Mouse (Mus musculus): ENCODE data around the gene Slc2a4. TPM values are rescaled to one million over a fixed set of nuclear protein-coding genes. Genes with fewer than 3 reads are reported as not detected.

Slc2a4 gene
- polyA plus RNA-seq, 1 experiment from 2014 or later = 7.9 TPM

- DNase-seq (ENCODE audit: low spot score) (no peak), ATAC-seq (ENCODE audit: low FRiP score) (no peak)
- Histone ChIP-seq H3K4me2 (replicated peaks; ENCODE audit: low read depth, low read length) (no peak overlapping the region), H3K36me3 (ENCODE audit: control insufficient read depth, insufficient read depth, low read length) (peaks cover 36% of the 10 kb centered on the region), H3K9me3 (ENCODE audit: control insufficient read depth, low read length) (no peaks in the 10 kb centered on the region), H3K4me1 (replicated peaks; ENCODE audit: control insufficient read depth, insufficient read depth, low read length) (peaks cover 10% of the 10 kb centered on the region; the same call in 1 of the 2 replicates), H3K27me3 (ENCODE audit: control insufficient read depth, insufficient read depth, low read length) (no peaks in the 10 kb centered on the region), H3K9ac (ENCODE audit: low read depth, low read length) (no peak overlapping the region), H3K4me3 (ENCODE audit: low read depth, low read length) (no peak overlapping the region), H3K27ac (ENCODE audit: low read depth, low read length) (no peak overlapping the region)
- WGBS = 95% methylated on average over 8 of the region's 8 CpGs
Observed at GRCm38 (mm10) chr11:69910177-69910576, 37.8 kb downstream of the Slc2a4 start.

DNA sequence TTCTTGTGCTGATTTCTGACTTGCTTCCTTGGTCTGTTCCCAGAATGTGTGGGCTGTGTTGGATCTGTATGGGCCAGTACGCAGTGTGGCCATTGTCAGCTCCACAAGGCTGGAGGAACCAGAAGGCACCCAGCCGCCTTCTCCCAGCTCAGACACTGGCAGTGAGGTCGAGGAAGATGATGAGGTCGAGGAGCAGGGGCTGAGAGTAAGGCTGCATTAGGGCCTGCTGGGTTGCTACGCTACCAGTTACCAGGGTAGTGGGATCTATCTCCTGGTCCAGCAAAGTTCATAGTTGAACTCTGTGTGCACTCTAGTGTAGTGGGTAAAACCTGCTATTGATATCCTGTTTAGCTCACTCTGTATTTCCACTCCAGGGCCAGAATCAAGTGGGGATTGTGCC, 38.8 kb downstream of the Slc2a4 start:
- Histone ChIP-seq H3K9ac (ENCODE audit: low read depth, low read length) (no peak overlapping the region), H3K4me1 (replicated peaks; ENCODE audit: control insufficient read depth, insufficient read depth, low read length) (0 out of 2 replicates have a peak, but pooled peaks cover 3% of the 10 kb centered on the region), H3K27ac (ENCODE audit: low read depth, low read length) (no peak overlapping the region), H3K36me3 (ENCODE audit: control insufficient read depth, insufficient read depth, low read length) (peaks cover 40% of the 10 kb centered on the region), H3K4me3 (ENCODE audit: low read depth, low read length) (no peak overlapping the region), H3K4me2 (replicated peaks; ENCODE audit: low read depth, low read length) (no peak overlapping the region), H3K27me3 (ENCODE audit: control insufficient read depth, insufficient read depth, low read length) (no peaks in the 10 kb centered on the region), H3K9me3 (ENCODE audit: control insufficient read depth, low read length) (no peaks in the 10 kb centered on the region)
- DNase-seq (ENCODE audit: low spot score) (no peak), ATAC-seq (ENCODE audit: low FRiP score) (no peak)
- WGBS = 86% methylated on average over 5 of the region's 5 CpGs

DNA sequence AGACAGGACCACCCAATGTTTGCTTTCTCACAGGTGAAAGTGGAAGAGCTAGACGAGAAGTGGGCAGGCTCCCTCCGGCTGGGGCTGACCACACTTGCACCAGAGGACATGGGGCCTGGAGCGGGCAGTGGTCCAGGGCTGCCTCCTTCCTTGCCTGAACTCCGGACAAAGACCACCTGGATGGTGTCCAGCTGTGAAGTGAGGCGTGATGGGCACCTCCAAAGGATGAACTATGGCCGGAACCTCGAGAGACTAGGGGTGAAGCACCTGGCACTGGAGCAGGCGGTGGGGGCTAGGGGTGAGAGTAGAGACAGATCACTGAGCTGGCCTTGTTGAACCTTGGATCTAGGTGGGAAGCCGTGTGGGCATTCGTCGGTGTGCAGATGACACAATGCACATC, 39.3 kb downstream of the Slc2a4 start:
- ATAC-seq (ENCODE audit: low FRiP score) (no peak), DNase-seq (ENCODE audit: low spot score) (no peak)
- no peak overlapping the region for H3K4me2 ChIP-seq (replicated peaks; ENCODE audit: low read depth, low read length)
- H3K9ac ChIP-seq (ENCODE audit: low read depth, low read length) = no peak overlapping the region
- WGBS = 96% methylated on average over 11 of the region's 11 CpGs
- no peak overlapping the region for H3K4me3 ChIP-seq (ENCODE audit: low read depth, low read length)
- peaks cover 40% of the 10 kb centered on the region for H3K36me3 ChIP-seq (ENCODE audit: control insufficient read depth, insufficient read depth, low read length)
- H3K27me3 ChIP-seq (ENCODE audit: control insufficient read depth, insufficient read depth, low read length) = no peaks in the 10 kb centered on the region
- H3K4me1 ChIP-seq (replicated peaks; ENCODE audit: control insufficient read depth, insufficient read depth, low read length) = 0 out of 2 replicates have a peak, but pooled peaks cover 3% of the 10 kb centered on the region
- H3K27ac ChIP-seq (ENCODE audit: low read depth, low read length) = no peak overlapping the region
- H3K9me3 ChIP-seq (ENCODE audit: control insufficient read depth, low read length) = no peaks in the 10 kb centered on the region

DNA sequence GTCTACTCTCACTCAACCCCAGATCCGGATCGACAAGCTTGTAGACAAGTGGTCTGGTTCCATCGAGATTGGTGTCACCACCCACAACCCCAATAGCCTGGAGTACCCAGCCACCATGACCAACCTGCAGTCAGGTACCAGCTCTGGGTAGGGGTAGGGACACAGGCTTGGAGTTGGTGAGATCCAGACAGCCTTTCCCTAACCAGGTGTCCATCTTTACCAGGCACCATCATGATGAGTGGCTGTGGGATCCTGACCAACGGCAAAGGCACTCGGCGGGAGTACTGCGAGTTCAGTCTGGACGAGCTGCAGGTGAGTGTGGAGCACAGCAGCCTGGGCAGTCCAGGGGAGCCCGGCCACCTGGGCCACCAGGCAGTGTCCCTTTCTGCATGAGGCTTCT, 43.7 kb downstream of the Slc2a4 start:
- no peak for DNase-seq (ENCODE audit: low spot score)
- Histone ChIP-seq H3K27ac (ENCODE audit: low read depth, low read length) (no peak overlapping the region), H3K9ac (ENCODE audit: low read depth, low read length) (no peak overlapping the region), H3K27me3 (ENCODE audit: control insufficient read depth, insufficient read depth, low read length) (no peaks in the 10 kb centered on the region), H3K36me3 (ENCODE audit: control insufficient read depth, insufficient read depth, low read length) (peaks cover 24% of the 10 kb centered on the region), H3K9me3 (ENCODE audit: control insufficient read depth, low read length) (no peaks in the 10 kb centered on the region), H3K4me2 (replicated peaks; ENCODE audit: low read depth, low read length) (no peak overlapping the region), H3K4me3 (ENCODE audit: low read depth, low read length) (no peak overlapping the region), H3K4me1 (replicated peaks; ENCODE audit: control insufficient read depth, insufficient read depth, low read length) (peaks cover 12% of the 10 kb centered on the region)
- WGBS = 91% methylated on average over 9 of the region's 9 CpGs
- no peak for ATAC-seq (ENCODE audit: low FRiP score)

- no peaks in the 10 kb centered on the region for H3K27me3 ChIP-seq (ENCODE audit: control insufficient read depth, insufficient read depth, low read length)
- WGBS = 91% methylated on average over 12 of the region's 13 CpGs
- no peak overlapping the region for H3K27ac ChIP-seq (ENCODE audit: low read depth, low read length)
- ATAC-seq (ENCODE audit: low FRiP score) (no peak), DNase-seq (ENCODE audit: low spot score) (no peak)
- H3K9ac ChIP-seq (ENCODE audit: low read depth, low read length) = no peak overlapping the region
- H3K4me3 ChIP-seq (ENCODE audit: low read depth, low read length) = peak overlapping the region; percentile 92
- H3K36me3 ChIP-seq (ENCODE audit: control insufficient read depth, insufficient read depth, low read length) = peaks cover 21% of the 10 kb centered on the region
- H3K4me1 ChIP-seq (replicated peaks; ENCODE audit: control insufficient read depth, insufficient read depth, low read length) = peaks cover 14% of the 10 kb centered on the region
- H3K9me3 ChIP-seq (ENCODE audit: control insufficient read depth, low read length) = no peaks in the 10 kb centered on the region
- peak overlapping the region; percentile 97 for H3K4me2 ChIP-seq (replicated peaks; ENCODE audit: low read depth, low read length)
Observed at GRCm38 (mm10) chr11:69902972-69903371, 45.0 kb downstream of the Slc2a4 start.

- peak overlapping the region; percentile 92 for H3K4me3 ChIP-seq (ENCODE audit: low read depth, low read length)
- H3K4me1 ChIP-seq (replicated peaks; ENCODE audit: control insufficient read depth, insufficient read depth, low read length) = peaks cover 14% of the 10 kb centered on the region
- H3K4me2 ChIP-seq (replicated peaks; ENCODE audit: low read depth, low read length) = peak overlapping the region; percentile 97
- peaks cover 17% of the 10 kb centered on the region for H3K36me3 ChIP-seq (ENCODE audit: control insufficient read depth, insufficient read depth, low read length)
- H3K9ac ChIP-seq (ENCODE audit: low read depth, low read length) = peak overlapping the region; percentile 96
- ATAC-seq (ENCODE audit: low FRiP score) = peak; percentile 34; the same call in 1 of the 2 replicates
- no peak for DNase-seq (ENCODE audit: low spot score)
- 0% methylated on average over 34 of the region's 39 CpGs for WGBS
- H3K9me3 ChIP-seq (ENCODE audit: control insufficient read depth, low read length) = no peaks in the 10 kb centered on the region
- H3K27ac ChIP-seq (ENCODE audit: low read depth, low read length) = peak overlapping the region; percentile 96
- no peaks in the 10 kb centered on the region for H3K27me3 ChIP-seq (ENCODE audit: control insufficient read depth, insufficient read depth, low read length)
Observed at GRCm38 (mm10) chr11:69901993-69902392, 46.0 kb downstream of the Slc2a4 start.

- no peaks in the 10 kb centered on the region for H3K27me3 ChIP-seq (ENCODE audit: control insufficient read depth, insufficient read depth, low read length)
- peak overlapping the region; percentile 96 for H3K27ac ChIP-seq (ENCODE audit: low read depth, low read length)
- peaks cover 14% of the 10 kb centered on the region for H3K4me1 ChIP-seq (replicated peaks; ENCODE audit: control insufficient read depth, insufficient read depth, low read length)
- 0% methylated on average over 42 of the region's 42 CpGs for WGBS
- peak overlapping the region; percentile 92 for H3K4me3 ChIP-seq (ENCODE audit: low read depth, low read length)
- DNase-seq (ENCODE audit: low spot score) = peak; percentile 96
- H3K9ac ChIP-seq (ENCODE audit: low read depth, low read length) = peak overlapping the region; percentile 96
- peak; percentile 73 for ATAC-seq (ENCODE audit: low FRiP score)
- H3K9me3 ChIP-seq (ENCODE audit: control insufficient read depth, low read length) = no peaks in the 10 kb centered on the region
- peaks cover 12% of the 10 kb centered on the region for H3K36me3 ChIP-seq (ENCODE audit: control insufficient read depth, insufficient read depth, low read length)
- H3K4me2 ChIP-seq (replicated peaks; ENCODE audit: low read depth, low read length) = peak overlapping the region; percentile 97
Observed at GRCm38 (mm10) chr11:69901406-69901846, 46.6 kb downstream of the Slc2a4 start.

- ATAC-seq (ENCODE audit: low FRiP score) (peak; percentile 92), DNase-seq (ENCODE audit: low spot score) (peak; percentile 92)
- H3K4me1 ChIP-seq (replicated peaks; ENCODE audit: control insufficient read depth, insufficient read depth, low read length) = peaks cover 14% of the 10 kb centered on the region
- under 1% methylated on average over 38 of the region's 38 CpGs for WGBS
- peak within 1 kb of the TSS; percentile 97 for H3K4me2 ChIP-seq (replicated peaks; ENCODE audit: low read depth, low read length)
- H3K9ac ChIP-seq (ENCODE audit: low read depth, low read length) = peak within 1 kb of the TSS; percentile 96
- peaks cover 6% of the 10 kb centered on the region for H3K36me3 ChIP-seq (ENCODE audit: control insufficient read depth, insufficient read depth, low read length)
- peak within 1 kb of the TSS; percentile 96 for H3K27ac ChIP-seq (ENCODE audit: low read depth, low read length)
- H3K27me3 ChIP-seq (ENCODE audit: control insufficient read depth, insufficient read depth, low read length) = no peaks in the 10 kb centered on the region
- H3K4me3 ChIP-seq (ENCODE audit: low read depth, low read length) = peak within 1 kb of the TSS; percentile 92
- no peaks in the 10 kb centered on the region for H3K9me3 ChIP-seq (ENCODE audit: control insufficient read depth, low read length)
Observed at GRCm38 (mm10) chr11:69900471-69901405, 47.2 kb downstream of the Slc2a4 start, which contains the start of the genes 2810408A11Rik and Neurl4. Gene 2810408A11Rik, minus strand, starts transcription at chr11:69900987. Gene Neurl4, plus strand, starts transcription at chr11:69901072.
